Mouse (Mus musculus) limb, embryonic 14.5 days (tissue): ENCODE data around the gene B4galt2. TPM values are rescaled to one million over a fixed set of nuclear protein-coding genes. Genes with fewer than 3 reads are reported as not detected.
A peak's percentile ranks its signal among the peaks of the same experiment; 100 is the strongest.

ENCODE experiments used
- ATAC-seq: fragments of 200-750 bp; cut with Nextera tagmentation; 2 replicates; pipeline ENCODE4 v1.8.0; 2017; ENCODE audit warnings: low read depth, moderate number of reproducible peaks, moderate TSS enrichment; ENCODE audit not compliant: low FRiP score
- DNase-seq: peaks from one replicate; pipeline ENCODE4 v3.0.0-alpha.2; 2015; ENCODE audit warnings: low spot score
- H3K27ac ChIP-seq: fragments of 300-500 bp; sonication (generic); replicated peaks from 2 replicates; pipeline ENCODE4 v1.5.1; 2014; ENCODE audit warnings: low read depth, mild to moderate bottlenecking, low read length, moderate library complexity, mixed read lengths
- H3K27me3 ChIP-seq: fragments of 300-500 bp; sonication (generic); 2 replicates; pipeline ENCODE4 v1.6.1; 2014; ENCODE audit warnings: low read length, mixed read lengths; ENCODE audit not compliant: control insufficient read depth, insufficient read depth
- H3K36me3 ChIP-seq: fragments of 300-500 bp; sonication (generic); 2 replicates; pipeline ENCODE4 v1.6.1; 2014; ENCODE audit warnings: mild to moderate bottlenecking, low read length, moderate library complexity, mixed read lengths; ENCODE audit not compliant: control insufficient read depth, insufficient read depth
- H3K4me1 ChIP-seq: fragments of 300-500 bp; sonication (generic); 2 replicates; pipeline ENCODE4 v1.6.1; 2014; ENCODE audit warnings: antibody characterized with exemption, low read length, mixed read lengths; ENCODE audit not compliant: control insufficient read depth, insufficient read depth
- H3K4me2 ChIP-seq: fragments of 300-500 bp; sonication (generic); replicated peaks from 2 replicates; pipeline ENCODE4 v1.6.1; 2014; ENCODE audit warnings: low read depth, mild to moderate bottlenecking, low read length, moderate library complexity; ENCODE audit not compliant: severe bottlenecking
- H3K4me3 ChIP-seq: fragments of 300-500 bp; sonication (generic); replicated peaks from 2 replicates; pipeline ENCODE4 v1.5.1; 2014; ENCODE audit warnings: low read length
- H3K9ac ChIP-seq: fragments of 300-500 bp; sonication (generic); 2 replicates; pipeline ENCODE4 v1.6.1; 2014; ENCODE audit warnings: mild to moderate bottlenecking, low read depth, low read length, moderate library complexity; ENCODE audit not compliant: severe bottlenecking
- H3K9me3 ChIP-seq: fragments of 300-500 bp; sonication (generic); 2 replicates; pipeline ENCODE4 v1.6.1; 2016; ENCODE audit warnings: low read length; ENCODE audit not compliant: control insufficient read depth
- POLR2A ChIP-seq: fragments of 200-500 bp; IDR thresholded peaks from 2 replicates; pipeline ENCODE4 v1.8.0; 2012; ENCODE audit warnings: inconsistent platforms, mild to moderate bottlenecking, moderate library complexity, borderline replicate concordance; ENCODE audit not compliant: insufficient read depth, insufficient read length; ENCODE audit errors: extremely low read depth
- WGBS: fragments of 180-500 bp; shearing (Covaris S2); extraction: QIAGEN DNeasy Blood & Tissue Kit; methylation state at CpG from one replicate; pipeline ENCODE4 v1.1.7; 2014; 5-methylcytosine and 5-hydroxymethylcytosine counted together
- polyA plus RNA-seq, 2 experiments: library from polyadenylated mRNA; depleted of rRNA in 1 of 2; stranded (reverse) in 1 of 2; unstranded in 1 of 2; fragments of >200 nt; fragmentation: Nextera tagmentation in 1 of 2; extraction: Ambion mirVana in 1 of 2; gene quantifications; 2 replicates each; pipeline versions ENCODE4 v1.2.1 to v1.2.3; 2012 to 2014

B4galt2 gene
- polyA plus RNA-seq, 2 experiments: 43.4 to 95.4 TPM

DNA sequence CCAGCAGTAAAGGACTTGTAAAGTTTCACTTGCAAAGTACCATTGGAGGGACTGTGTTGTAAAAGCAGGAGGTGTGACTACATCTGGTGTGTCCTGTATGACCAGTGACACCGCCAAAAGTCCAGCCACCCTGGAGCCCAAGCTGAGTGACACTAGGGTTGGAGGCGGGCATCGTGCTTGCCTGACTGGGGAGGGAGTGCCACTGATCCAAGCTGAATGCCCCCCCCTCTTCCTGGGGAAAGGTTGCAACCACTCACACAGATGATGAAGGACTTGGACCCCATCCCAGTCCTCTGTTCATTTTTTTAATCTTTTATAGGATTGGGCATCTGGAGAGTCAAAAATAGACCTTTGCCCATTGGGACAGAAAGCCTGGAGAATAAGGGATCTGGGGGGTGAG, 41.7 kb downstream of the B4galt2 start:
- H3K9ac ChIP-seq: no peak overlapping the region
- no peak for TF ChIP-seq POLR2A

DNA sequence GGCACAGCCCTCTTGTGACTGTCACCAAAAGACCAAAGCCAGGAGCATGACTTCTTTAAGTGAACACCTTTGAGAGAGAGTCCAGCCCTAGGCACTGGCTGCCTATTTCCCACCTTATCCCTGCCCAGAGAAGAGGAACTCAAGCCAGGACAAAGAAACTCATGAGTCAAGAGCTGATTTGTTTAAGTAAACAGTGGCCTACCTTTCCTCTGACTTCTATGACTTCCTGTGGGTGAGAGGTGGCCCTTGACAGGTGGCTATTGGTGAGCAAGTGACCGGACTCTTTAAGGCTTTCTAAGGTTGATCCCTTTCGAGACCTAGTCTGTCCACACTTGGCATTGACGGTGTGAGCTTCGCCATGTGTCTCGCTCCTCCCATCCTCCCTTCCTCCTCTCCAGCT, 42.5 kb downstream of the B4galt2 start:
- TF ChIP-seq POLR2A: no peak
- no peak overlapping the region for H3K4me3 ChIP-seq
- H3K9ac ChIP-seq: no peak overlapping the region
- H3K27me3 ChIP-seq: no peaks in the 10 kb centered on the region
- no peaks in the 10 kb centered on the region for H3K9me3 ChIP-seq
- H3K36me3 ChIP-seq: peaks cover 12% of the 10 kb centered on the region
- DNase-seq (no peak), ATAC-seq (no peak)
- 88% methylated on average over 5 of the region's 5 CpGs for WGBS
- H3K4me2 ChIP-seq: no peak overlapping the region
- H3K4me1 ChIP-seq: peaks cover 6% of the 10 kb centered on the region
- H3K27ac ChIP-seq: no peak overlapping the region

More for the DNA sequence above, 41.7 kb downstream of the B4galt2 start:
- Histone ChIP-seq H3K4me2 (no peak overlapping the region), H3K27me3 (no peaks in the 10 kb centered on the region), H3K4me1 (peaks cover 6% of the 10 kb centered on the region), H3K36me3 (peaks cover 17% of the 10 kb centered on the region), H3K4me3 (no peak overlapping the region), H3K27ac (no peak overlapping the region), H3K9me3 (no peaks in the 10 kb centered on the region)
- ATAC-seq (no peak), DNase-seq (no peak)
- 53% methylated on average over 3 of the region's 3 CpGs for whole genome bisulfite sequencing

GRCm38 (mm10) chr4:117839366-117839765, 43.9 kb downstream of the B4galt2 start:
- Histone ChIP-seq H3K27ac (no peak overlapping the region), H3K27me3 (no peaks in the 10 kb centered on the region), H3K4me1 (peaks cover 11% of the 10 kb centered on the region), H3K9me3 (no peaks in the 10 kb centered on the region), H3K36me3 (peaks cover 9% of the 10 kb centered on the region; the same call in 1 of the 2 replicates), H3K4me2 (no peak overlapping the region), H3K4me3 (no peak overlapping the region), H3K9ac (no peak overlapping the region)
- ATAC-seq (no peak), DNase-seq (no peak)
- no peak for TF ChIP-seq POLR2A
- WGBS: 72% methylated on average over 6 of the region's 6 CpGs

DNA sequence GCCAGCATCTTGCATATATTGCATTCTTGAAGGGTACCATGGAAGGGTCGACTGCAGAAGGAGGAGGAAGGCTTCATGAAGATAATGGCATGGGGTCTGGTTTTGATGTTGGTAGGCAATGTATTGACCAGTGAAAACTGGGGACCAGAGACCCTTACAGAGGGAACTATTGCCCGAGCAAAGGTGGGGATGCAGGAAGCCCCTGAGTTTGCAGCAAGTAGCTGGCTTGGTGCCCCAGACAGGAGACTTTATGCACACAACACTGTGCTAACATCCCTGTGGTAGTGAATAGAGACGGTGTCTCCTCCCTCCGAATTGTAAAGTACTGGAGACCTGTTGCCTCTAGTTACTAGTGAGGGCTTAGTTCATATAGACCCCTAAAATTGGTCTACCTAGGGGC, 46.0 kb downstream of the B4galt2 start:
- Histone ChIP-seq H3K27ac (no peak overlapping the region), H3K4me1 (peaks cover 13% of the 10 kb centered on the region), H3K4me3 (0 out of 2 replicates have a peak overlapping the region, but pooled peaks have one; percentile 78), H3K9ac (no peak overlapping the region), H3K4me2 (no peak overlapping the region), H3K9me3 (no peaks in the 10 kb centered on the region), H3K36me3 (peaks cover 4% of the 10 kb centered on the region; the same call in 1 of the 2 replicates), H3K27me3 (no peaks in the 10 kb centered on the region)
- TF ChIP-seq POLR2A: no peak
- ATAC-seq (no peak), DNase-seq (no peak)
- 78% methylated on average over 4 of the region's 4 CpGs for WGBS

- H3K36me3 ChIP-seq: 0 out of 2 replicates have a peak, but pooled peaks cover 4% of the 10 kb centered on the region
- no peaks in the 10 kb centered on the region for H3K9me3 ChIP-seq
- peak; percentile 89 for DNase-seq
- peak; percentile 91 for ATAC-seq
- H3K9ac ChIP-seq: peak overlapping the region; percentile 71
- peak overlapping the region; percentile 87 for H3K27ac ChIP-seq
- WGBS: under 1% methylated on average over 45 of the region's 48 CpGs
- H3K4me2 ChIP-seq: peak overlapping the region; percentile 80
- no peak for TF ChIP-seq POLR2A
- peak overlapping the region; percentile 78 for H3K4me3 ChIP-seq
- peaks cover 13% of the 10 kb centered on the region for H3K4me1 ChIP-seq
- H3K27me3 ChIP-seq: no peaks in the 10 kb centered on the region
Observed at GRCm38 (mm10) chr4:117836204-117836767, 47.0 kb downstream of the B4galt2 start.
